Mouse (Mus musculus): ENCODE measurements around the gene March6.

GRCm38 (mm10) chr15:31503447-31503846 lies 27.4 kb downstream of the March6 start:
- TF ChIP-seq CTCF (conservative IDR thresholded peaks at IDR 0.05; ENCODE audit: insufficient read depth, insufficient read length, low read depth, low read length) (no peak), POLR2A (IDR thresholded peaks at IDR 0.05; ENCODE audit: low read depth, low read length) (no peak)

Data from kidney, adult 2 months (tissue).